7 mouse cellular contexts compared by ENCODE assay signal in the genomic region with DNA sequence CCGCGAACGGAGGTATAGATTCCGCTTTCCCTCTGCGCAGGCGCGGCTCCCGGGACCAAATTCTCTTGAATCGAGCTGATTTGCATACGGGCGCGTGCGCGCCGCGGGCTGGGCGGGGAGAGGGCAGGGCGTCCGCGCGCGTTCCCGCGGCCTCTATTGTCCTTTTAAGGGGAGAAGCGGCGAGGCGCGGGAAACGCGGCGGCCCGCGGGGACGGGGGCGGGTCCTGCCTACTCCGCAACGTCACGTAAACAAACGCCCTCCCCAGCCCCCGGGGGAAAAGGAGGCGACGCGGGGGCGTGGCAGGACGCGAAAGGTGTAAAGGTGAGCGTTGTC. TPM values are rescaled to one million over a fixed set of nuclear protein-coding genes. Genes with fewer than 3 reads are reported as not detected.
A peak's percentile ranks its signal among the peaks of the same experiment; 100 is the strongest.
DNase-seq lines count a peak whose midpoint lies in the region; ATAC-seq and TF ChIP-seq lines count a peak whose summit lies in the region.

Gene Sinhcaf, minus strand, starts transcription at position 59 of the 334 bp plus-strand sequence.

- TF ChIP-seq POLR2A in small intestine, adult 2 months (IDR thresholded peaks at IDR 0.05; ENCODE audit: low read depth, low read length) = no peak

- peak within 1 kb of the TSS; percentile 87 for H3K9ac ChIP-seq in intestine, postnatal 0 days (ENCODE audit: low read depth, low read length)
- peak within 1 kb of the TSS; percentile 96 for H3K9ac ChIP-seq in midbrain, embryonic 12.5 days (replicated peaks)

- peaks cover 32% of the 10 kb centered on the region for H3K4me1 ChIP-seq in embryonic facial prominence, embryonic 10.5 days
- 0 out of 2 replicates have a peak, but pooled peaks cover 3% of the 10 kb centered on the region for H3K4me1 ChIP-seq in intestine, postnatal 0 days (replicated peaks; ENCODE audit: control insufficient read depth, insufficient read depth, low read length)
- H3K4me1 ChIP-seq in midbrain, embryonic 12.5 days = peaks cover 28% of the 10 kb centered on the region
- H3K4me1 ChIP-seq in small intestine, adult 2 months (ENCODE audit: control insufficient read depth, insufficient read depth, insufficient read length, low read length) = no peaks in the 10 kb centered on the region; the same call in 1 of the 2 replicates

- peak; percentile 80 for ATAC-seq in intestine, postnatal 0 days
- ATAC-seq in midbrain, embryonic 12.5 days (ENCODE audit: low FRiP score, low read depth) = peak; percentile 86

- intact Hi-C loops in left cerebral cortex, postnatal 4 days (cut with DNase I) = no loop called here

- H3K27ac ChIP-seq in embryonic facial prominence, embryonic 10.5 days (replicated peaks) = peak within 1 kb of the TSS; percentile 100
- H3K27ac ChIP-seq in intestine, postnatal 0 days (ENCODE audit: low read depth, low read length) = peak within 1 kb of the TSS; percentile 95
- peak within 1 kb of the TSS; percentile 92 for H3K27ac ChIP-seq in midbrain, embryonic 12.5 days (replicated peaks)
- peak within 1 kb of the TSS; percentile 82 for H3K27ac ChIP-seq in small intestine, adult 2 months (ENCODE audit: insufficient read depth, low read depth, low read length)

- peak within 1 kb of the TSS; percentile 86 for H3K4me3 ChIP-seq in embryonic facial prominence, embryonic 10.5 days
- peak within 1 kb of the TSS; percentile 75 for H3K4me3 ChIP-seq in intestine, postnatal 0 days (ENCODE audit: low read depth, low read length)
- H3K4me3 ChIP-seq in midbrain, embryonic 12.5 days = peak within 1 kb of the TSS; percentile 96
- H3K4me3 ChIP-seq in small intestine, adult 2 months (ENCODE audit: low read depth, low read length) = peak within 1 kb of the TSS; percentile 96

- no peak for TF ChIP-seq CTCF in intestine, postnatal 0 days (IDR thresholded peaks at IDR 0.05; ENCODE audit: low read depth)
- no peak for TF ChIP-seq CTCF in small intestine, adult 2 months (IDR thresholded peaks at IDR 0.05; ENCODE audit: extremely low read depth, insufficient read length, insufficient replicate concordance, low read depth, low read length)

- H3K9me3 ChIP-seq in embryonic facial prominence, embryonic 10.5 days = no peaks in the 10 kb centered on the region
- no peaks in the 10 kb centered on the region for H3K9me3 ChIP-seq in intestine, postnatal 0 days (ENCODE audit: control insufficient read depth)
- H3K9me3 ChIP-seq in midbrain, embryonic 12.5 days = no peaks in the 10 kb centered on the region

- H3K4me2 ChIP-seq in intestine, postnatal 0 days (replicated peaks; ENCODE audit: low read depth) = peak within 1 kb of the TSS; percentile 91
- H3K4me2 ChIP-seq in midbrain, embryonic 12.5 days (replicated peaks) = peak within 1 kb of the TSS; percentile 63

- peaks cover 17% of the 10 kb centered on the region for H3K36me3 ChIP-seq in embryonic facial prominence, embryonic 10.5 days (replicated peaks)
- H3K36me3 ChIP-seq in intestine, postnatal 0 days (ENCODE audit: control insufficient read depth, insufficient read depth) = no peaks in the 10 kb centered on the region
- no peaks in the 10 kb centered on the region for H3K36me3 ChIP-seq in midbrain, embryonic 12.5 days
- no peaks in the 10 kb centered on the region for H3K36me3 ChIP-seq in small intestine, adult 2 months (ENCODE audit: control insufficient read depth, insufficient read depth, low read length)

- H3K27me3 ChIP-seq in embryonic facial prominence, embryonic 10.5 days (replicated peaks; ENCODE audit: low read depth, poor library complexity, severe bottlenecking) = no peaks in the 10 kb centered on the region
- H3K27me3 ChIP-seq in intestine, postnatal 0 days (replicated peaks; ENCODE audit: control insufficient read depth, insufficient read depth, low read length) = no peaks in the 10 kb centered on the region
- no peaks in the 10 kb centered on the region for H3K27me3 ChIP-seq in midbrain, embryonic 12.5 days
- H3K27me3 ChIP-seq in small intestine, adult 2 months (ENCODE audit: control insufficient read depth, insufficient read depth, low read length) = no peaks in the 10 kb centered on the region

- DNase-seq in adrenal gland, postnatal 10 days = peak; percentile 98
- DNase-seq in embryonic facial prominence, embryonic 10.5 days (ENCODE audit: low spot score) = peak; percentile 100
- peak; percentile 77 for DNase-seq in gonadal fat pad, adult 2 months (ENCODE audit: low read depth)
- DNase-seq in left cerebral cortex, postnatal 4 days = peak; percentile 99

- under 1% methylated on average over 47 of the region's 47 CpGs for WGBS in embryonic facial prominence, embryonic 10.5 days
- 0% methylated on average over 47 of the region's 47 CpGs for WGBS in intestine, postnatal 0 days
- under 1% methylated on average over 43 of the region's 47 CpGs for WGBS in midbrain, embryonic 12.5 days
- WGBS in small intestine, adult 2 months = under 1% methylated on average over 47 of the region's 47 CpGs

RNA-seq across cellular contexts. Expression of gene Sinhcaf, which starts in this region (rescaled TPM):
- total RNA-seq in adrenal gland, postnatal 10 days (2021) = 10 to 100 TPM; 28.1 to 29.4 TPM
- 306 and 334 TPM in 2 replicates for polyA plus RNA-seq in embryonic facial prominence, embryonic 10.5 days (2016; fragmentation: Nextera tagmentation; extraction: Ambion mirVana)
- 3.6 and 5.3 TPM in 2 replicates for polyA plus RNA-seq in gonadal fat pad, adult 2 months (2012; rRNA removed)
- polyA plus RNA-seq in intestine, postnatal 0 days (2015; fragmentation: Nextera tagmentation; extraction: Ambion mirVana) = 22.2 and 23.0 TPM in 2 replicates
- 1 to 10 TPM; 8.2 to 9.6 TPM for total RNA-seq in left cerebral cortex, postnatal 4 days (2021)
- polyA plus RNA-seq in midbrain, embryonic 12.5 days (2016; fragmentation: Nextera tagmentation; extraction: Ambion mirVana) = 210 and 223 TPM in 2 replicates
- 0.57 and 1.5 TPM in 2 replicates for polyA plus RNA-seq in small intestine, adult 2 months (2012; rRNA removed)

Comparison
In these comparisons a context has a peak if more than half of its experiments do, and no peak if none do; other contexts are left out.
1. Peak in every context shown above with its lines: DNase-seq, ATAC-seq, H3K4me3 ChIP-seq and H3K27ac ChIP-seq.